Mouse (Mus musculus): ENCODE results near the gene Irx2. TPM values are rescaled to one million over a fixed set of nuclear protein-coding genes. Genes with fewer than 3 reads are reported as not detected.

Gene Irx2
- polyA plus RNA-seq, 1 experiment, result 4.4 TPM

- H3K79me2 ChIP-seq (ENCODE audit: control insufficient read depth, insufficient read depth), result no peaks in the 10 kb centered on the region
- peak overlapping the region; percentile 16 for H3K4me3 ChIP-seq
- no peak overlapping the region for H3ac ChIP-seq (ENCODE audit: control insufficient read depth, insufficient read length)
- no peaks in the 10 kb centered on the region for H3K36me3 ChIP-seq (ENCODE audit: control insufficient read depth, insufficient read depth)
- H3K27me3 ChIP-seq (ENCODE audit: control insufficient read depth, insufficient read depth, insufficient read length), result no peaks in the 10 kb centered on the region
- peak overlapping the region; percentile 67 for H3K4me2 ChIP-seq (ENCODE audit: low read depth)
- TF ChIP-seq TCF12 (IDR thresholded peaks at IDR 0.05; ENCODE audit: insufficient read depth, poor library complexity, severe bottlenecking) (no peak), MYOD1 (IDR thresholded peaks at IDR 0.05; ENCODE audit: control insufficient read depth in 1 of 3, insufficient read length in 2 of 3, low read depth in 2 of 3) (no peak), MYOG (IDR thresholded peaks at IDR 0.05; ENCODE audit: control insufficient read depth in 1 of 3, insufficient read depth in 1 of 3, insufficient read length in 2 of 3, low read depth in 2 of 3) (no peak), CEBPB (IDR thresholded peaks at IDR 0.05; ENCODE audit: insufficient read depth, poor library complexity, severe bottlenecking) (no peak)
Measured at GRCm38 (mm10) chr13:72624847-72625170, 3.8 kb upstream of the Irx2 start.

DNA sequence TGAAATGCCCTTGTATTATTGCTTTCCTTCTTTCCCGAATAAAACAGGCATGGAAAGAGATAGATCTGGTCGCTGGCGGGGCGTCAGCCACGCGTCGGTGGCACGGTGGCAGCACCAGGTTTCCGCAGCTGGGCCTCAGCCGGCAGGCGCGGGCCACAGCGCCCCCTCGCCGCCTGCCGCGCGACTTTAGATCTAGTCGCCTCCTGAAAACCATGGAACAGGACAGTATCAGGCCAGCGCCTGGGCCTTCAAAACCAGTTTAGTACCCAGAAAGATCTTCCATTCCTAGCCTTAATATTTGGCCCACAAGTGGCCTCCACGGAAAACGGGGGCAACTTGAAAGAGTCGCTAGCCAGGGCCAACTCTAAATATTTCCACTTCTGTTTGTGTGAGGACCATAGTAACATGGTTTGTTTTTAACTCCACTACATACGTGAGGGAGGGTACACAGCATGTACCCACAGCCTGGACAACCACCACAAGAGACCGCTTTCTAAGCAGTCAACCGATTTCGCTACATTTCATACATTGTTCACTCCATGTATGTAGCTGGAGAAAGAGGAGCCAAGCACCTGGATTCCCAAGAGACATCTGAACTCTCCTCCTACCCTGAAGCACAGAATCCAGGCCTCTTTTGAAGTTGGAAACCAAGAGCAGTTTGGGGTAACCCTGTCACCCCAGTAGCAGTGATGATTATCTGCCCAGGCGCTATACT, 3.2 kb upstream of the Irx2 start:
- TF ChIP-seq REST (IDR thresholded peaks at IDR 0.05; ENCODE audit: insufficient read depth, insufficient read length) (no peak), MYOG (IDR thresholded peaks at IDR 0.05; ENCODE audit: control insufficient read depth in 1 of 3, insufficient read depth in 1 of 3, insufficient read length in 2 of 3, low read depth in 2 of 3) (peak in 1 of 3 experiments; percentile 12), SRF (IDR thresholded peaks at IDR 0.05; ENCODE audit: control insufficient read depth, insufficient read length, low read depth) (no peak)
- Histone ChIP-seq H3K4me2 (ENCODE audit: low read depth) (peak overlapping the region; percentile 67), H3K36me3 (ENCODE audit: control insufficient read depth, insufficient read depth) (no peaks in the 10 kb centered on the region), H3ac (ENCODE audit: control insufficient read depth, insufficient read length) (no peak overlapping the region), H3K4me3 (peak overlapping the region; percentile 16), H3K27me3 (ENCODE audit: control insufficient read depth, insufficient read depth, insufficient read length) (no peaks in the 10 kb centered on the region), H3K79me2 (ENCODE audit: control insufficient read depth, insufficient read depth) (peaks cover 6% of the 10 kb centered on the region)

GRCm38 (mm10) chr13:72627391-72628321, 964 bp upstream of the Irx2 start:
- peak overlapping the region; percentile 42 for H3K4me3 ChIP-seq
- peaks cover 1% of the 10 kb centered on the region for H3K36me3 ChIP-seq (ENCODE audit: control insufficient read depth, insufficient read depth)
- H3K4me2 ChIP-seq (ENCODE audit: low read depth), result peak overlapping the region; percentile 84
- H3ac ChIP-seq (ENCODE audit: control insufficient read depth, insufficient read length), result peak overlapping the region; percentile 65
- no peaks in the 10 kb centered on the region for H3K27me3 ChIP-seq (ENCODE audit: control insufficient read depth, insufficient read depth, insufficient read length)
- TF ChIP-seq REST (IDR thresholded peaks at IDR 0.05; ENCODE audit: insufficient read depth, insufficient read length) (no peak), MAX (IDR thresholded peaks at IDR 0.05; ENCODE audit: low read depth) (no peak), USF1 (IDR thresholded peaks at IDR 0.05; ENCODE audit: low read depth) (no peak), MYOD1 (IDR thresholded peaks at IDR 0.05; ENCODE audit: control insufficient read depth in 1 of 3, insufficient read length in 2 of 3, low read depth in 2 of 3) (peak in 1 of 3 experiments; percentile 22)
- peaks cover 9% of the 10 kb centered on the region for H3K79me2 ChIP-seq (ENCODE audit: control insufficient read depth, insufficient read depth)

DNA sequence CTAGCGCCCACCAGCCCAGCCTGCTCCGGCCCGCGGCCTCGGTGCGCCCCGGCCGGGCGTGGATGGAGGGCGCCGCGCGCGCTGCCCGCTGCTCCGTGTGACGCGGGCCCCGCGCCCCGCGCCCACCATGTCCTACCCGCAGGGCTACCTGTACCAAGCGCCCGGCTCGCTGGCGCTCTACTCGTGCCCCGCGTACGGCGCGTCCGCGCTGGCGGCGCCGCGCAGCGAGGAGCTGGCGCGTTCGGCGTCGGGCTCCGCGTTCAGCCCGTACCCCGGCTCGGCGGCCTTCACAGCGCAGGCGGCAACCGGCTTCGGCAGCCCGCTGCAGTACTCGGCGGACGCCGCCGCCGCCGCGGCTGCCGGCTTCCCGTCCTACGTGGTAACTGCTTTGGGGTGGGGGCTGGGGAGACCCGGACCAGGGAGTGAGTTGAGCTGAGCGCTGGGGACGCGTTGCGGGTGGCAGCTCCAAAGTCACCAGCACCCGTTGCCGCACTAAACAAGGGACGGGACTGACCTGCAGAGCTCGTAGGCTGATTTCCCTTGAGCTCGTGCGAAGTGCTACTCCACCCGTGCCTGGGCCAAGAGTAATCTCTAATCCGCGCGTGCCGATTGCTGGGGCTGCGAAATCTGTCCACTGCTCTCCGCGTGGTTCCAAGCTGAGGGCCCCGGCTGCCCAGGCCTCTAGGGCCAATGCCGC, 463 bp downstream of the Irx2 start:
- H3K36me3 ChIP-seq (ENCODE audit: control insufficient read depth, insufficient read depth), result peaks cover 11% of the 10 kb centered on the region
- H3K4me3 ChIP-seq, result peak overlapping the region; percentile 42
- H3K4me2 ChIP-seq (ENCODE audit: low read depth), result peak overlapping the region; percentile 18
- no peaks in the 10 kb centered on the region for H3K27me3 ChIP-seq (ENCODE audit: control insufficient read depth, insufficient read depth, insufficient read length)
- peaks cover 9% of the 10 kb centered on the region for H3K79me2 ChIP-seq (ENCODE audit: control insufficient read depth, insufficient read depth)
- H3ac ChIP-seq (ENCODE audit: control insufficient read depth, insufficient read length), result peak overlapping the region; percentile 65
- TF ChIP-seq POLR2A (IDR thresholded peaks at IDR 0.05; ENCODE audit: insufficient read length, low read depth) (peak; percentile 15), MYOG (IDR thresholded peaks at IDR 0.05; ENCODE audit: control insufficient read depth in 1 of 3, insufficient read depth in 1 of 3, insufficient read length in 2 of 3, low read depth in 2 of 3) (peak in 1 of 3 experiments; percentile 3), USF1 (IDR thresholded peaks at IDR 0.05; ENCODE audit: low read depth) (no peak)

DNA sequence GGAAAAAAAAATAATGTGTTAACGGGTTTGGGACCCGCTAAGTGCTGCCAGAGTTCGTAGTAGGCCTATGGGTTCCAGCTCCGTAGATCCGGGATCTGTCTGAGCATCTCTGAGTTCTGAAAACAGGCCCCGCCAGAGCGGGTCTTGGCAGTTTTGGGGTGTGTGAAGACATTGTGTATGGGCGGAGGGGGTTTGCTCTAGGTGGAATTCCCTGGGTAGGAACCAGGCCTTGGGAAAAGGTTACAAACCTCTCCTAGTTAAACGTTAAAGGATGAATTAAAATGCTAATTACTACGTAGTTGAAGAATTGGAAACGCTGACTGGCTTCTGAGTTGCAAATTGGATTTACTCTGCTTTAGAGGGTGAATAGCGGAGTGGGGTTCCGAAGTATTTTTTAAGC, 1.2 kb downstream of the Irx2 start:
- peaks cover 9% of the 10 kb centered on the region for H3K79me2 ChIP-seq (ENCODE audit: control insufficient read depth, insufficient read depth)
- peak overlapping the region; percentile 58 for H3K4me2 ChIP-seq (ENCODE audit: low read depth)
- TF ChIP-seq TCF12 (IDR thresholded peaks at IDR 0.05; ENCODE audit: insufficient read depth, poor library complexity, severe bottlenecking) (no peak), SRF (IDR thresholded peaks at IDR 0.05; ENCODE audit: control insufficient read depth, insufficient read length, low read depth) (no peak), POLR2A (IDR thresholded peaks at IDR 0.05; ENCODE audit: insufficient read length, low read depth) (no peak), REST (IDR thresholded peaks at IDR 0.05; ENCODE audit: insufficient read depth, insufficient read length) (no peak), POLR2AphosphoS2 (IDR thresholded peaks at IDR 0.05; ENCODE audit: insufficient read length, low read depth) (no peak), MYOG (IDR thresholded peaks at IDR 0.05; ENCODE audit: control insufficient read depth in 1 of 3, insufficient read depth in 1 of 3, insufficient read length in 2 of 3, low read depth in 2 of 3) (no peak), USF1 (IDR thresholded peaks at IDR 0.05; ENCODE audit: low read depth) (no peak), E2F4 (IDR thresholded peaks at IDR 0.05; ENCODE audit: insufficient read depth) (no peak), MYOD1 (IDR thresholded peaks at IDR 0.05; ENCODE audit: control insufficient read depth in 1 of 3, insufficient read length in 2 of 3, low read depth in 2 of 3) (no peak), TCF3 (IDR thresholded peaks at IDR 0.05; ENCODE audit: insufficient read length, low read depth) (no peak), MAX (IDR thresholded peaks at IDR 0.05; ENCODE audit: low read depth) (no peak), CEBPB (IDR thresholded peaks at IDR 0.05; ENCODE audit: insufficient read depth, poor library complexity, severe bottlenecking) (no peak)
- peaks cover 14% of the 10 kb centered on the region for H3K36me3 ChIP-seq (ENCODE audit: control insufficient read depth, insufficient read depth)
- peak overlapping the region; percentile 65 for H3ac ChIP-seq (ENCODE audit: control insufficient read depth, insufficient read length)
- H3K4me3 ChIP-seq, result peak overlapping the region; percentile 42
- H3K27me3 ChIP-seq (ENCODE audit: control insufficient read depth, insufficient read depth, insufficient read length), result no peaks in the 10 kb centered on the region
